Mouse (Mus musculus) heart, adult 2 months (tissue): ENCODE data around the gene Gstcd.

Experiments
- CTCF ChIP-seq: fragments of 200-600 bp; IDR thresholded peaks from 2 replicates; pipeline ENCODE4 v1.8.1; 2022; ENCODE audit warnings: antibody characterized with exemption, mild to moderate bottlenecking, moderate library complexity
- EP300 ChIP-seq: fragments of 200-500 bp; IDR thresholded peaks from 2 replicates; pipeline ENCODE4 v1.6.1; 2011; ENCODE audit warnings: low read depth, low read length, control low read depth; ENCODE audit not compliant: insufficient read depth
- POLR2A ChIP-seq: fragments of 200-500 bp; IDR thresholded peaks from 2 replicates; pipeline ENCODE4 v1.6.1; 2011; ENCODE audit warnings: mild to moderate bottlenecking, low read depth, low read length, control low read depth; ENCODE audit not compliant: insufficient read depth

GRCm38 (mm10) chr3:132949380-132949790 is 142.4 kb downstream of the Gstcd start:
- no peak for TF ChIP-seq CTCF
- no peak for TF ChIP-seq POLR2A
- TF ChIP-seq EP300: no peak
